Mouse (Mus musculus) spleen, postnatal 36 days (tissue): ENCODE measurements around the gene Atp1b3.
"Not testable (repeated sequence)": the region's sequence is repeated elsewhere in the genome, so short reads cannot be mapped to it uniquely, and the experiment has no call there.

ENCODE experiments used
- DNase-seq, 2 experiments: peaks; one replicate each; pipeline ENCODE4 v3.0.0; 2022; ENCODE audit warnings: low spot score in 2 of 2, mixed read lengths in 1 of 2

The Atp1b3 gene

DNA sequence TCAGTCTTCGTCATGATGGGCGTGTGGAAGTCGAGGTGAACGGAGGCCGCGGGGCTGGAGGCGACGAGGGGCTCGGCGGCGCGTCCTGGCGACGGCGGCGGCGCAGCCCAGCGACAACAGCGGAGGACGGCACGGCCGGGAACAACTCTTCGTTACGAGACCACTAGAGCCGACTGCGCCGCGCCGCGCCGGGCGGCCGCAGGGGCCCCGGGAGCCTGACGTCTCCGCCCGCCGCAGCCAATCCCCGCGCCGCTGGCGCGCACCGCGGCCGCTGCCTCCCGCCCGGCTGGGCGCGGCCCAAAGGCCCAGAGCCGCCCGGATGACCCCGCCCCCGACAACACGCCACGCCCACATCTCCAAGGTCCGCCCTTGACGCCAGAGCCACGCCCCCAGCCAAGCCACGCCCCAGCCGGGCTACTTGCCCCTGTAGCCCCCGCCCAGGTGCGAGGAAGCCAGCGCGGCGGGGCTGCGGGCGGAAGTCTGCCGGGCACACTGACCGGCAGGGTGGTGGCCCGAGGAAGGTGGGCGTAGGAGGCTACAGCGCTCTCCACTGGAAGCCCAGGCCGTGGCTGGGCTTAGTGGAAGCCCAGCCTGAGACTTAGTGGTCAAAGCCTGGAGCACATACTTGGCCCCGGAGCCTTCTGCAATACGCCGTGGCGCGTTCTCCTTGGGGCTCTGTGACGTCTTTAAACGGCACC, at the start of gene Atp1b3:
Gene Atp1b3 (minus strand): TSS at position 302 of the 698 bp plus-strand sequence.
- DNase-seq: peak; percentile 99

DNA sequence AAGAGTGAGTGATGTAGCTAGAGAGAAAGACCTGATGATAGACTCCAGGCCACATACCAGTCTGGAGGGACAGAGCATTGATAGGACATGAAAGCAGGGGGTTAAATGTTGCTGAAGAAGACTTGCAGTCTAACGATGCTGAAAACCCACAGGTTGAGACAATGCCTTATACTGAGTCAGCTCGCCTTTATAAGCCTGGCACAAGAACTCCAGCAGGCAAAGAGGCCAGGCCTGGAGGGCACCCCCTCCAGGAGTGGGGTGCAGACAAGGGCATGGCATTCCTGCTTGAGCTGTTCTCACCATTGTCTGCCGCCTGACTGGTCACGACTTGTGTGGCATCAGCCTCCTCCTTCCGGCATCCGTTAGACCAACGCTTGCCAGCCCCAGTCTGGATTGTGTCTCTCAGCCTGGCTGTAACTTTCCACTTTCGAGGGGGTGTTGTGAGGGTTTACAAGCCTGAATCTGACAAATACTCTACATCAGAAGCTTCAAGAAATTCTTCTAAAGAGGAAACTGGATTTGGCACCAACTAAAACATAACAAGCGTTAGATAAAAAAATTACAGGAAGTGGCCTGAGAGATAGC, 48.7 kb upstream of the Atp1b3 start:
- no peak for DNase-seq

DNA sequence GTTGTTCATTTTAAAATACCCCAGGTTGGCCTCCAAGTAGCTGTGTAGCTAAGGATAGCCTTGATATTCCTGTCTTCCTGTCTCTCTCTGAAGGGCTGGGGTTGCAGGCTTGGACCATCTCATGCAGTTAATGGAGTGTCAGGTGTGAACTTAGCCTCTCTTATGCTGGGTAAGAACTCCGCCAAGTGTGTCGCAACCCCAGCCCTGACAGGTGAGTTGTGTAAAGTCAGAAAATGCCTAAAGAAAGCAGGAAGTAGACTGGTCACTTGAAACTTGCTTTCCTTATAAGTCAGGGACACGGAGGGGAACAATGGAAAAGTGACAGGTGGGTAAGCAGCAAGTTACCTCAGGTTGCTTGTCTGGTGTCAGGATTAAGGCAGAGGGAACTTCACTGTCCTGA, 40.1 kb upstream of the Atp1b3 start:
- no peak for DNase-seq

DNA sequence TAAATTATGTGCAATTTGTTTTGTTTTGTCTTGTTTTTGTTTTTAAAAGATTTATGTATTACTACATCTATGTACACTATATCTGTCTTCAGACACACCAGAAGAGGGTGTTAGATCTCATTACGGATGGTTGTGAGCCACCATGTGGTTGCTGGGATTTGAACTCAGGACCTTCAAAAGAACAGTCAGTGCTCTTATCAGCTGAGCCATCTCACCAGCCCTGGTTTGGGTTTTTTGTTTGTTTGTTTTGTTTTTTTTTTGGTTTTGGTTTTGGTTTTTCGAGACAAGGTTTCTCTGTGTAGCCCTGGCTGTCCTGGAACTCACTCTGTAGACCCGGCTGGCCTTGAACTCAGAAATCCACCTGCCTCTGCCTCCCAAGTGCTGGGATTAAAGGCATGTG, 35.7 kb upstream of the Atp1b3 start:
- not testable (repeated sequence) for DNase-seq

DNA sequence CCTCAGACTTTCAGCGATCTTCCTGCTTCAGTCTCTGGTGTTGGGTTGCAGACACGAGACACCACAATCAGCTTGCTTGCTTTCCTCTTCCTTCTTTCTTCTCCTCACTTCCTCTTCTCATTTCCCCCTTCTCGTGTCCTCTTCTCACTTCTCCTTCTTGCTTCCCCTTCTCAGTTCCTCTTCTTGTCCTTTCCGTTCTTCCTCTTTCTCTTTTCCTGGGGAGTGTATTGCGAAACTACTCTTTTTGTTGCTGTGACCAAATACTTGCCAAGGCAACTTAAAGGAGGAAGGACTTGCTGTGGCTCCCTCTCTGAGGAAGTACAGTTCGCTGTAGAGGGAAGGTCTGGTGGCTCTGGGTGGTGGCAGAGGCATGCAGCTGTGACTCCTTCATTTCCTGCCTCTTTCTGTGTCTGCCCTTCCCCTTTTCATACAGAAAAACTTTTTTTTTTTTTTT, 35.2 kb upstream of the Atp1b3 start:
- DNase-seq: peak; percentile 39 to 44

DNA sequence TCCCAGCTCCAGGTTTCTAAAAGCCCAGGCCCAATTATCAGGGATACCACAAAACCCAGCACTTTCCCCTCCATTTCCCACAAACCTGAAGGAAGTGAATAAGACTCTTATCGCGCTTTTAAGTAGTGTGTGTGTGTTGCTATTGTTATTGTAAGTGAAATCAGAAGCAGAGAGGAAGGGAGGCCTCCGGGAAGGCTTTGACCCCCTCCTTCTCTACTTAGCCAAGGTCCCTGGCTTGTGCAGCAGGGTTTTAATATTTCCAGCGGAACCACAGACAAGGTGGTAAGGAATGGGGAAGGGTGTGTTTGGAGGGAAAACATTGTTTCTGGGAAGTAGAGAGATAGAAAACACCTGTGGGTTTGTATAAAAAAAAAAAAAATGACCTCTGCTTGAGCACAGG, 34.4 kb upstream of the Atp1b3 start:
- DNase-seq: no peak

DNA sequence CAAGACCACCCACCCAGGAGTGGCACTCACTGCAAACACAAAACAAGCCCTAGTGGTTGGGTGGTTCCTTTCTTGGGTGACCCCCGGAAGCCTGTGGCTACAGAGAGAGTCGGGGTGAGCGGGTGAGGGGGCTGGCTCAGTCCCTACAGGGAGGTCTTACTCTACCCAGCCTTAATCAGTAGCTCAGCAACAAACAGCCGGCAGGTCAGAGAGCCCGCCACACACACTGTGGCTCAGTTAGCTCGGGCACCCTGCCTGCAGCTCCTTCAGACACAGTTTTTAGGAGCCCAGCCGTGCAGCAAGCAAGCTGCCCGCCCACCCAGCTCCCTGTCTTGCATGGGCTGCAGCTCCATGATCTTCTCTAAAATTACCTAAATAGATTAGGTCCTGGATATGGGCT, 33.9 kb upstream of the Atp1b3 start:
- no peak for DNase-seq

DNA sequence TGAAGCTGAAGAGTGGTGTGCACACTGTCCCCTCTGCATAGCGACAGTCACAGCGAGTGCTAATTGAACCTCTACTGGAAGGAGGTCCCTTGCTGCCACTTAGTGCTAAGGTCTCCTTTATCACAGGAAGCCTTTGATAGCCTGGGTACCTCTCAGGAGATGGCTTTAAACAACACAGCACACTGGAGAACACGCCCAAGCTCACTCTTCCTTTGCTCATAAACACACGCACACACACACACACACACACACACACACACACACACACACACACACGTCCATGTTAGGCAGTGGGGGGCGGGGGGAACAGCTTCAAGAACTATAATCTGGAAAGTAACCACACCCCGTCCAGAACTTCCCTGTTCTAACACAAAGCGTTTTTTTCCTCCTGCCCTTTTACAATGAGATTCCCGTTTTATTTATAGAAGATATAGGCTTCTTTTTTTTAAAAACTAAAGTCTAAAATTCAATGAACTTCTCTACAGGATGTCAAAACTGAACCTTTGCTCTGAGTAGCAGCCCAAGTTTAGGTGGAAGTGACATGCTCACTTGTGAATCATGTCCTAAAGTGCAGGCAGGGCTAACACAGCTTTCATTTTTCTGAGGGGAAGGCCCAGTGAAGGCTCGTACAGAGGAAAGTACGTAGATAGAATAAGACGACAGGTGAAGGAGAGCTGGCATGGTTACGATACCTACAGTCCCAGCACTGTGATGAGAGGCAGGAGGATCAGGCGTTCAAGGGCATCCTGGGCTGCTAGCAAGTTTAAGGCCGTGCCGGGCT, 30.9 kb upstream of the Atp1b3 start:
- peak; percentile 35 to 46 for DNase-seq

DNA sequence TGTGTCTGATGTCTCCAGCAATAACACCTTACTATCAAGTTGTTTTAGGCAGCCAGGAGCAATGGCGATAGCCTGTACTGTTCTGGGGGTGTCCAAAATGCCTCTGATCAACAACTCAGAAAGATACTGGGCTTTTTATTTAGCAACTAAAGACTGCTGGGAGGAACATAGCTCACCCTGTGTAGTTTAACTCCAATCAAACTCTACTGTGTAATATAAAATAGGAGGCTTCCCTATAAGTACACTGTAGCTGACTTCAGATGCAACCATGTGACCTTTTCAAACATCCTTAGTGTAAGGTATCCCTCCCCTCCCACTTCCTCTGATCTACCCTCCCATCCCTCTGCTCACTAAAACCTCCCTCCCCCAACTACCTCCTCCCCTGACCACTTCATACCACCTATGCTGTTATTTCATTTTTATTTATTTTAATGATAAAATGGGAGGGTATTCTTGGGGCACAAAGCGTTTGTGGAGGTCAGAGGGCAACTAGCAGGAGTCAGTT, 29.5 kb upstream of the Atp1b3 start:
- no peak for DNase-seq

DNA sequence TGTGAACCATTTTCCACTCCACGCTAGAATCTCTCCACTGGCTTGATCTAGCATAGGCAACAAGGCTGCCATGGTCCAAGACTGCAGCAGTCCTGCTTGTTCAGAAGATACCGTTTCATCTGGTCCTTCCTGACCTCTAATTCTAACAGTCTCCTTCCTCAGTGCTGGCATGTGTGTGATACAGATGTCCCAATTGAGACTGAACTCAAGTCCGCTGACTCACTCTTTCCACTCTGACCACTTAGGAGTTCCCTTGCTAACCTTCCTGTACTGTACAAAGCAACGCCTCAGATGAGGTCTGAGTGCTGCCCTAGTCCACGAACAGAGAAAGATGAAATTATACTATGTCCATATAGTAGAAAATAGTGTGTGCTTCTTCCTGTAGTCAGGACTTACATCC, 28.9 kb upstream of the Atp1b3 start:
- no peak for DNase-seq

DNA sequence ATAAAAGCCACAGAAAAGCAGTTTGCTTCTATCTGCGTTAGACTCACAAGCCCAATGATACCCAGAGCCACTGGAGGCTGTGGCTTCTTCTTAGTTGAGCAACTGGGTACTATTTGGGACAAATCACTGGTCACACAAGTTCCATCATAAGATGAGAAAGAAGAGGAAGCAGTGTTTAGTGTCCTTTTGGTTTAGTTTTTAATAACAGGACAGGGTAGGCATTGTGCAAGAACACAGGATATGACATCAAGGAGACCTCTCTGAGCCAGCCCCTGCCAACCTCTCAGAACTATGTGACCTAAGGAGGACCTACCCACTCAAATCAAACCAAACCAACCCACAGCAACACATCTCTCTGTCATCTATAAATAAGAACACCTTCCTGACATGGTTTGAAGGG, 27.7 kb upstream of the Atp1b3 start:
- peak in 1 of 2 experiments; percentile 18 for DNase-seq

DNA sequence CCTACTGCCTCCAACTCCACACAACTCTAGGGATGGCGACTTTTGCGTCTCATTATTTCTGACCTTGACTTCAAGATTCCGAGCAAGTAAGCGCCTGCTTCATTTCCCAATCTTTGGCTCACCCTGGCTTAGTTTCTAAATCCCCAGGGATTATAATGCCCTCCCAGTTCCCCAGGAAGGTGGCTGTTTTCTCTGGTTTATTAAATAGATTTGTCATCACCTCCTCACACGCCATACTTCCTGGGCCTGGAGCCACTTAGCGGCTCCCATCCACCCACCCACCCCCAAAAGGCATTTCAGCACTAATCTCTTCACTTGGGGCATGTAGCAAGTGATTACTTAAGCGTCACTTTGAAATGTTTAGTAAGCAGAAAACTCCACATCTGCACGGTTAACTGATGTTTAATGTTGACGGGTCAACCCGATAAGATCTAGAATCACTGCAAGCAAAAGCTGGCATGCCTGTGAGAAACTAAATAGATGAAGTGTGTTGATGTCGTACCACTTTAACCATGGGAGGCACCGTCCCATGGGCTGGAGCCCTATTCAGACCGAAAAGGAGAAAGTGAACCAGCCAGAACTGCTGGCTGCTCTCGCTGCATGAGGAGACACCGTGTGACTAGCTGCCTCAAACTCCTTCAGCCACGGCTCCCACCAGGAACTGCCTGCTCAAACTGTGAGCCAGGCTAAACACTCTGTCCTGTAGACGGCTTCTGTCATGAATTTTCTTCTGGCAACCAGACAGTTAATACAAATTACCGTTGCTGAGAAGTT, 19.7 kb upstream of the Atp1b3 start:
- no peak for DNase-seq

DNA sequence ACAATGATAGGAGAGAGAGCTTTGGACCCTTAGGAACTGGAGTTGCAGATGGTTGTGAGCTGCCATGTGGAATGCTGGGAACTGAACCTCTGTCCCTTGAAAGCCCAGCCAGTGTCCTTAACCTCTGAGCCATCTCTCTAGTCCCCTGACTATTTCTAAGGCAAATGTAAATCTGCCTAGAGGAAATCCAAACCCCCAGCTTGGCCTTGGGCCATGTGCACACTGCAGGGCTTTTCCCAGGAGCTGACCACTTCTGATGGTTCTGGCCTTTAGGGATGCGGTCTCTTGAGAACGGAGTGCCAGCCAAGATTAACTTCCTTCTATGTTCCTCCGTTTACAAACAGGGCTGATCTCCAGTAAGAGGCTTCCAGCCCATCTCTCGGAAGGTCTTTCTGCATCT, 18.5 kb upstream of the Atp1b3 start:
- DNase-seq: no peak

DNA sequence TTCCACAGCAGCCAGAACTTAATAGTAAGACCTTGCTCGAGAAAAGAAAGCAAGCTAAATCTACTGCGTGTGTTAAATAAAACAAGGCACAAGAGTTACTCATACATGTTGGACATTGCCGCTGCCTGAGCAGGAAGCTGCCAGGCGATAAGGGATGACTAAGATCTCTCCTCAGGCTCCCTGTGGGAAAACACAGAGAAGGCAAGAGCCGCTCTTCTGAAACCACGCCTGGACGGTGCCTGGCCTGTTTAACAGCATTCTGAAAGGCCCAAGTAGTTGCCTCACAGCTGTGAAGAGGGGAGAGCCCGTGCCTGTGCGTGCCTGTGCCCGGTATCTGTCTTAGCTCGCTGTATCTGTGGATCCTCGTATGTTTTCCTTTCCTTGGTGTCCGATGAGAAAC, 17.2 kb upstream of the Atp1b3 start:
- DNase-seq: no peak

DNA sequence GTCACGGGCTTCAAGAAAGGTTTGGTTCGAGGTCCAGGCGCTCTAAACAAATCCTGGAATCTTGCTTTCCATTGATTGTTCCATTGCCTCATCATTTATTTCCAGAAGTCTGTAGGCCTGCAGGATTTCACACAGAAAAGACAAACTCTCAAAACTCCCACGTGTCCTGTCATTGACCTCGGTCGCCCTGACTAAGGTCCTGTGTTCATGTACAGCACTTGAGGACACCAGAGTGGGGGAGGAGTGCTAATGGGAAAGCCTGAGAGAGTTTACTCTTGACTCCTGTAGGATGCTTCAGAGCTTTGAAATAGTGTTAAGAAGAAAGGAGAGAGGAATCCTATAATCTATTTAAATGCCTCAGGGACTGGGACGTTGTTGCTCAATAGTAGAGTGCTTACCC, 15.3 kb upstream of the Atp1b3 start:
- no peak for DNase-seq

DNA sequence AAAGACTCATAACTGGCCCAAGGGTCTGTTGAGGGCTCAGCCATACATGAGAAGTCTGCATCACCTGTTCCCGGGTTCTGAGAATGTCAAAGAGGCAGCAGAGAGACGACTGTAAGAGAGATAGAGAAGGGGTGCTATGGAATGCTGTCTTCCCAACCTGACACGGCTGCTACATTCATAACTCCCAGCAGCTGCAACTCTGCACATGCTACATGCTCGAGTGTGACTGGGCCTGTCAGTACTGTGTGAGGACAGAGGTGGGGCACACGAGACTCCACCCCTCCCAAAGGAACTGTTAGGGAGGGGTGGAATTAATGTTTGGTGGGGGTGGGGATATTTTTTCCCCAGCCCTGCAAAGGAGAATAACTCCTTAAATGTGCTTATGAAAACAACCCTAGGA, 14.5 kb upstream of the Atp1b3 start:
- no peak for DNase-seq

DNA sequence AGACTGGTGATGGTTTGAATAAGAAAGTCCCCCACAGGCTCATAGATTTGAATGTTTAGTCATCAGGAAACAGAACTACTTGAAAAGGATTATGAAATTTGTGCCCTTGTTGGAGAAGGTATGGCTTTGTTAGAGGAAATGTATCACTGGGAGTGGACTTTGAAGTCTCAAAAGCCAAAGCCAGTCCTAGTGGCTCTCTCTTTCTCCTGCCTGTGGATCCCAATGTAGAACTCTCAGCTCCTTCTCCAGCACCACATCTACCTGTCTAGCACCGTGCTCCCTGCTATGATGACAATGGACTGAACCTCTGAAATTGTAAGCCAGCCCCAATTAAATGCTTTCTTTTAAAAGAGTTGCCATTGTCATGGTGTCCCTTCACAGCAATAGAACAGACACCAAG, 12.9 kb upstream of the Atp1b3 start:
- no peak for DNase-seq

DNA sequence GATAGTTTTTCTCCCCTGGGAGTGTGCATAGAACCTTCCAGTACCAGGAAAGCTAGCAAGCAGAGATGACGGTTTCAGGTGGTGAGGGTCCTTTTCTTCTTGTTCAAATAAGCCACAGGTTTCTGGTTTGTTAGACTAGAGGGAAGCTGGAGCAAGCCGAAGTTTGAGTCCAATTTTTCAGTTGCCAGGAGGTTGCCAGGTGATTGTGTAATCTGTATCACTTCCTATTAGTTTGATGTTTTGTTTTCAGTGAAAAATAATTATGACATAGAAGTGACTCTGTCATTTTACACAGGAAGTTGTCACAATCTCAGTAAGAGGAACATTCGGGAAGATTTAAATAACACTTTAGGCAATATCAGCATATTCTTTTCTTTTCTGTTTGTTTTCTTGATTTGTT, 11.6 kb upstream of the Atp1b3 start:
- DNase-seq: no peak

DNA sequence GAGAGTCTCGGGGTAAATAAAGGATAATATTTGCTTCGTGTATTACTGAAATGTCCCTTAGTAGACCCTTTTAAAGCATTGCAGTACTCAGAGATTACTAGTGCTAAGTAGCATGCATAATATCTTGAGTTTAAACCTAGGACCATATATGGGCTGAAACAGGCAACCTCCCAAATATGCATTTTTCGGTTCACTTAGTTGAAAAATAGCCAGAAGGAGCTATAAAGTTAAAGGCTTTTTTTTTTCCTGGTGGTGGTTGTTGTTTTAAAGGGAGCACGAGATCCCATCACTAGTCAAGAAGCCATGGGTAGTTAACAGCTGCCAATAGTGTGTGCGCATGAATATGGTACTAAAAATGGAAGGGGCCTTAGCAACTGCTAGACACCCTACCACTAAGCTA, 6.8 kb upstream of the Atp1b3 start:
- no peak for DNase-seq

DNA sequence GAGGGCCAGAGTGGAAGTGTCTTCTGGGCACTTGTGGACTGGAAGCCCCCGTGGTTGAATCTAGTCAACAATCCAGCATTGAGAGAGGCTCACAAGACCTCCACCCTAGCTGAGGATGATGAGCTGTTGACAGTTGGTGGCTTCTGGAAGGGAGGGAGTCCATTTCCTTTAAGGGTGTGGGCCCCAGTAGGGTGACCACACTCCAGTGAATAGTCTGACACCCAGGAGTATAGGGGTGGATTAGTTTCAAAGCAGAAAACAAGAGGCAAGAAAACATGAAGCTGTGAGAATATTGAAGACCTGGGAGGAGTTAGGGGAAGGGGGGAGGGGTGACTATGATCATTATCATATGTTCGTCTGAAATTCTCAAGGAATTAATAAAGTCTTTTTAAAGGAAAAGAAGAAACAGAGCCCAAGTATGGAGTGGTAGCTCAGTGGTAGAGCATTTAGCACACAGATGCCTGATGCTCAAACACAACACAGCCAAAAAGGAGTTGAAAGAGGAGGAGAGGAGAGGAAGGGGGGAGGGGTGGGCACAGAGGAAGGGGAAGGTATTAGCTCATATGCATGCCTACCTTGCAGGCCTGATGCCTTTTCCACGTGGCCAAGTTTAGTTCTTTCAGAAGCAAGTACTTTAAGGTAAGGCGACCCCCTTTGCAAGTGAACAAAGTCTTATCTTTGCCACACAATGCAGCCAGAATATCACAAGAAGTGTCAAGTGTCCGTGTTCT, 5.6 kb upstream of the Atp1b3 start:
- DNase-seq: no peak

DNA sequence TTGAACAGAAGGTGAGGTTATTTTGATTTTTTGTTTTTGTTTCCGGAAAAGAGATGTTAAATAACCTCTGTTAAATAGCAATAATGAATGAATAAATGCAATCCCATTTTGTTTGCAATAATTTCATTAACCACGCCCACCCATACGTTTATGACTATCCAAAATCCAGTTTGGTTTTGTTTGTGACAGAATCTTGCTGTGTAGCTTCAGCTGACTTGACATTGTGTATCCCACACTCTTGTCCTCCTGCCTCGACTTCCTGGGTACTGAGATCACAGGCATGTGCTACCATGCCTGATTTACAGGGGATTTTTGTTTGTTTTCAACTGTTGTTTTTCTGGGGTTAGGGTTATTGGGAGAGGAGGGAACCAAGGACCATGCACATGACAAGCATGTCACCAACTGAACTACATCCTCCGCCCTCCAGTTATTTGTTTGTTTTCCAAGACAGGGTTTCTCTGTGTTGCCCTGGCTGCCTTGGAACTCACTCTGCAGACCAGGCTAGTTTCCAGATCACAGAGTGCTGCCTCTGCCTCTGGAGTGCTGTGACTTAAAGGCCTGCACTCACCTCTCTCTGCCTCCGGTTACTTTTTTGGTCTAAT, 1.1 kb upstream of the Atp1b3 start:
- DNase-seq: no peak
